Mouse (Mus musculus) heart, adult 2 months (tissue): ENCODE results near the gene A3galt2. TPM values are rescaled to one million over a fixed set of nuclear protein-coding genes. Genes with fewer than 3 reads are reported as not detected.
A peak's percentile ranks its signal among the peaks of the same experiment; 100 is the strongest.

Experiments
- DNase-seq, 2 experiments: peaks; one replicate each; pipeline ENCODE4 v3.0.0; 2021
- H3K27ac ChIP-seq: fragments of 200-600 bp; 2 replicates; pipeline ENCODE4 v1.8.1; 2022
- H3K27me3 ChIP-seq: fragments of 200-500 bp; 2 replicates; pipeline ENCODE4 v1.6.1; 2012; ENCODE audit warnings: mild to moderate bottlenecking, low read length, inconsistent platforms, mixed read lengths; ENCODE audit not compliant: control insufficient read depth, insufficient read depth
- H3K36me3 ChIP-seq: fragments of 200-500 bp; 2 replicates; pipeline ENCODE4 v1.6.1; 2012; ENCODE audit warnings: low read length, inconsistent platforms; ENCODE audit not compliant: control insufficient read depth, insufficient read depth
- H3K4me1 ChIP-seq: fragments of 200-500 bp; 2 replicates; pipeline ENCODE4 v1.6.1; 2011; ENCODE audit warnings: low read length; ENCODE audit not compliant: control insufficient read depth, insufficient read depth
- H3K4me3 ChIP-seq: fragments of 200-600 bp; 2 replicates; pipeline ENCODE4 v1.8.1; 2022
- H3K79me2 ChIP-seq: fragments of 200-500 bp; replicated peaks from 2 replicates; pipeline ENCODE4 v1.6.1; 2012; ENCODE audit warnings: mild to moderate bottlenecking, inconsistent platforms, low read length, moderate library complexity, mixed read lengths; ENCODE audit not compliant: control insufficient read depth, insufficient read depth
- H3K9ac ChIP-seq: fragments of 200-500 bp; 2 replicates; pipeline ENCODE4 v1.6.1; 2012; ENCODE audit warnings: low read depth, mild to moderate bottlenecking, control low read depth, inconsistent platforms, low read length, mixed read lengths
- CTCF ChIP-seq: fragments of 200-600 bp; IDR thresholded peaks from 2 replicates; pipeline ENCODE4 v1.8.1; 2022; ENCODE audit warnings: antibody characterized with exemption, mild to moderate bottlenecking, moderate library complexity
- EP300 ChIP-seq: fragments of 200-500 bp; IDR thresholded peaks from 2 replicates; pipeline ENCODE4 v1.6.1; 2011; ENCODE audit warnings: low read depth, low read length, control low read depth; ENCODE audit not compliant: insufficient read depth
- POLR2A ChIP-seq: fragments of 200-500 bp; IDR thresholded peaks from 2 replicates; pipeline ENCODE4 v1.6.1; 2011; ENCODE audit warnings: mild to moderate bottlenecking, low read depth, low read length, control low read depth; ENCODE audit not compliant: insufficient read depth
- WGBS: fragments of 180-500 bp; shearing (Covaris S2); methylation state at CpG from one replicate; pipeline ENCODE4 v1.1.7; 2018; 5-methylcytosine and 5-hydroxymethylcytosine counted together
- intact Hi-C: fragments of 180-260 bp; cut with DNase I; formaldehyde crosslinking; loops from one replicate; pipeline ENCODE4 v1.15.1; 2025
- polyA plus RNA-seq: library from polyadenylated mRNA; depleted of rRNA; stranded (reverse); fragments of >200 nt; gene quantifications from 2 replicates; pipeline ENCODE4 v1.2.3, GENCODE M21; 2012
- total RNA-seq, 2 experiments: library from RNA; stranded (reverse); gene quantifications; 2 replicates each; pipeline ENCODE4 v1.2.3; 2021

A3galt2 gene
- total and polyA plus RNA-seq, 3 experiments = 0.08 to 0.37 (median 0.16) TPM

DNA sequence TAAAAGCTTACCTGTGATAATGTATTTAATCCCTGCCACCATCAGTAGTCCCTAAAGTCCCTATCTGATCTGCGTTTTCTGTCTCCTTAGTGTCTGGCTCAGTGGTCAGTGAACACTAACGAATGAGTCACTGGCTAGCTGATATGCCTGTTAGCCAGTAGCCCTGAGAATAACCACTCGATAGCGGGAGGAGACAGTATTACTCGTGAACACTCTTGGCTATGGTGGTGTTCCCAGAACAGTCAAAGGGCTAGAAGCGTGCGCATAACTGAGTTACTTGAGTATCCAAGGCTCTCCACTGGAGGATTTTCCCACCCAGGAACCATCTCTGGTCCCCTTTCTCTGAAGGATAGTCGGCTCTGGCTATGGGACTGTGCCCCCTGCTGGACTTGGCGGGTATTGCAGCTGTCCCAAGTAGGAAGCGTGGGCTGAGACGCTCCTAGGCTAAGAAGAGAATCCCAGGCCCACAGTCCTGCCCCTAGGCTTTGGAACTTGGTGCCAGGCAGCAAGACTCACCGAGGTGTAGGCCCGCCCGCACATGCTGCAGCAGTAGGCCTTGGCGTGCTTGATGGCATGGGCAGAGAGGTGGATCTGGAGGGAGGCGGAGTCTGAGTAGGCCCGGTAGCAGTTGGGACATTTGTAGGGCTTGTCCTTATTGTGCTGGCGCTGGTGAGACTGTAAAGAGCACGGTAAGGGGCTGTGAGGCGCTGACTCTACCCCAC is 21.6 kb downstream of the A3galt2 start:
- H3K27ac ChIP-seq = no peak overlapping the region
- WGBS = 45% methylated on average over 20 of the region's 20 CpGs
- no peak overlapping the region for H3K4me3 ChIP-seq
- no peaks in the 10 kb centered on the region for H3K4me1 ChIP-seq
- no peaks in the 10 kb centered on the region for H3K79me2 ChIP-seq
- peak; percentile 67 to 89 for DNase-seq
- H3K36me3 ChIP-seq = no peaks in the 10 kb centered on the region
- TF ChIP-seq POLR2A (no peak), EP300 (0 out of 2 replicates have a peak, but pooled peaks have one; percentile 44)
- no peak overlapping the region for H3K9ac ChIP-seq
- intact Hi-C loops = loop anchor here (1.0 to 10.0 kb wide), 4 partner anchors 49 to 162 kb away; partner anchors contain the start of genes Tlr12 and Zscan20
- no peaks in the 10 kb centered on the region for H3K27me3 ChIP-seq

DNA sequence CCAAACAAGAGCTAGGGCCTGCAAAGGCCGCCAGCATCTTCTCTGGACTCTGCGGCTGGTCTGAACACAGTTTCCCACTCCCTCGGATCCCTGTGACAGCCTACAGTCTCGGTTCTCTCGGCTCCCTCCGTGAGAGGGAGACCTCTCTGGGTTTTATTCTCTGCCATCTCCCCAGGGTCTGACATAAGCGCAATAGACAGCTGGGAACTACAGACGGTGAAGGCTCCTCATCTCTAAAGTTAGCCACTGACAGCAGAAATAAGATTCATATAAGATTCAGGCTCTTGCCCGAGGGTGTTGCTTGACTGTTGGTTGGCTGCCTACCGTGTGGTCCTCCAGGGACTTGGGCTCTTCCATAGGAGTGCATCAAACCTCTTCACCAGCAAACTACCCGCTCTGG is 22.4 kb downstream of the A3galt2 start:
- Histone ChIP-seq H3K36me3 (no peaks in the 10 kb centered on the region), H3K4me3 (no peak overlapping the region), H3K9ac (no peak overlapping the region), H3K4me1 (no peaks in the 10 kb centered on the region), H3K27me3 (no peaks in the 10 kb centered on the region), H3K79me2 (no peaks in the 10 kb centered on the region), H3K27ac (no peak overlapping the region)
- WGBS = 80% methylated on average over 11 of the region's 11 CpGs
- no peak for DNase-seq
- TF ChIP-seq POLR2A = no peak
- TF ChIP-seq CTCF = no peak
- no peak for TF ChIP-seq EP300
- intact Hi-C loops = loop anchor here (5.0 to 10.0 kb wide), 3 partner anchors 50 to 163 kb away; partner anchors contain the start of genes Tlr12 and Zscan20

DNA sequence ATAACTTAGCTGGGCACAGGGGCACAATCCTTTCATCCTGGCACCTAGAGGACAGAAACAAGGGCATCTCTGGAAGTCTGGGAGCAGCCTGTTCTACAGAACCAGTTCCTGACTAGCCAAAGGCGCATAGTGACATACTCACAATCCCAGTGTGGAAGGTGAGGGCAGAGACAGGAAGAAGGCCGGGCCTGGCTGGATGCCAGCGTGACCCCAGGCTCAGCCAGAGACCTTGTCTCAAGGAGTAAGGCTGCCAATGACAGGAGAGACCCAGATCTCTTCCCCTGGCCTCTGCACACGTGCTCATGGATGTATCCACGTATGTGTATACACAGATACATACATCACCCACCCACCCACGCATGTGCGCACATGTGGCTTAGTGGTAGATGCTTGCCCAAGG is 26.9 kb downstream of the A3galt2 start:
- H3K79me2 ChIP-seq = no peaks in the 10 kb centered on the region
- TF ChIP-seq CTCF (no peak), POLR2A (no peak), EP300 (no peak)
- no peaks in the 10 kb centered on the region for H3K27me3 ChIP-seq
- no peak overlapping the region for H3K9ac ChIP-seq
- no peak overlapping the region for H3K4me3 ChIP-seq
- no peak for DNase-seq
- 58% methylated on average over 7 of the region's 7 CpGs for WGBS
- H3K4me1 ChIP-seq = no peaks in the 10 kb centered on the region
- no peak overlapping the region for H3K27ac ChIP-seq
- intact Hi-C loops = no loop called here
- no peaks in the 10 kb centered on the region for H3K36me3 ChIP-seq

DNA sequence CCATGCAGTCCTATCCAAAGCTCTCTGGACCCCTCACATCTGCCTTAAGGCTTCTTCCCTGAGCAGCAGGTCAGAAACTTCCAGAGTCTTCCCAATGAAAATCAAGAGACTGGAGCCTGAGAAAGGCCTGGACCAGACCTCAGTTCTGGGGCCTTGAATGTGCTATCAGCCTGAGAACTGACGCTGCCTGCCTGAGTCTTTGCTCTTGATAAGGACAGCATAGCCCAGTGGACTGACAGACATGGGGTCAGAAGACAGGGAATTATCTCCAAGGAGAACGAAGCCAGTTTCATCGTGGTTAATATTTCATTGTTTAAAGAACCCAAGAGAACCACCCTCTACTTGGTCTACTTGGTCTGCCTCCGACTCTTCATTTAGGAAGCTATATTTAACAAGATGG is 27.5 kb downstream of the A3galt2 start:
- TF ChIP-seq POLR2A (no peak), CTCF (no peak), EP300 (no peak)
- Histone ChIP-seq H3K36me3 (no peaks in the 10 kb centered on the region), H3K4me1 (no peaks in the 10 kb centered on the region), H3K4me3 (no peak overlapping the region), H3K27ac (no peak overlapping the region), H3K79me2 (no peaks in the 10 kb centered on the region), H3K9ac (no peak overlapping the region), H3K27me3 (no peaks in the 10 kb centered on the region)
- DNase-seq = no peak
- 44% methylated on average over 4 of the region's 4 CpGs for WGBS
- intact Hi-C loops = no loop called here

DNA sequence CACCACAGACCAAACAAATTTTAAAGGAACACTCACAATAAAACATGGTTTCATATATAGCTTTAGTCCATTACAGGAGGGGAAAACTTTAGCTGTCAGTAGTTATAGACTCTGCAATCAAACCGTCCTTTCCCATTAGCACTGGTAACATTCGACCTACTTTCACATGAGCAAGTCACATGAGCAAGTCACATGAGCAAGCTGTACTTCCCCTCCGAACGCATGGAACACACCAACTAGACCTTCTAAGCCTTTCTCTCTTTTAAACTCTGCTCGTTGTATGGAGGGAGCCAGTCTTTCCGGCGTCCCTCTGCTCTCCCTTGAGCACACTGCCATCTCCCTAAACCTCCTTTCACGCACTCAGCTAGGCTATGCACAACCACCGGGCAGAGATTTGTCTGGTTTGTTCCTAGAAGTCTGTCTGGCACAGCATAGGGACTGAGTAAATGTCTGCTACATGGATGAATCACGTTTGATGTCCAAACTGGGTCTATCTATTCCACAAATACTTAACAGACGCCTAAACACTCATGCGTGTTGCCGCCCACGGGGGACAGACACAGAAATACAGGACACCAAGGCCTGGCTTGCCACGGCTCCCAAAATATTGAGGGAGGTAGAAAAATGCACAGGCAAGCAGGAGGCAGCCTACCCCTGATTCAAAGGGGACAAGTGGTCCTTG is 29.9 kb downstream of the A3galt2 start:
- H3K27me3 ChIP-seq = no peaks in the 10 kb centered on the region
- intact Hi-C loops = no loop called here
- no peak overlapping the region for H3K9ac ChIP-seq
- no peak for TF ChIP-seq POLR2A
- no peak for TF ChIP-seq EP300
- no peak for TF ChIP-seq CTCF
- 86% methylated on average over 15 of the region's 15 CpGs for WGBS
- H3K36me3 ChIP-seq = no peaks in the 10 kb centered on the region
- peaks cover 2% of the 10 kb centered on the region; the same call in 1 of the 2 replicates for H3K79me2 ChIP-seq
- no peaks in the 10 kb centered on the region for H3K4me1 ChIP-seq
- no peak overlapping the region for H3K27ac ChIP-seq
- no peak overlapping the region for H3K4me3 ChIP-seq
- no peak for DNase-seq

DNA sequence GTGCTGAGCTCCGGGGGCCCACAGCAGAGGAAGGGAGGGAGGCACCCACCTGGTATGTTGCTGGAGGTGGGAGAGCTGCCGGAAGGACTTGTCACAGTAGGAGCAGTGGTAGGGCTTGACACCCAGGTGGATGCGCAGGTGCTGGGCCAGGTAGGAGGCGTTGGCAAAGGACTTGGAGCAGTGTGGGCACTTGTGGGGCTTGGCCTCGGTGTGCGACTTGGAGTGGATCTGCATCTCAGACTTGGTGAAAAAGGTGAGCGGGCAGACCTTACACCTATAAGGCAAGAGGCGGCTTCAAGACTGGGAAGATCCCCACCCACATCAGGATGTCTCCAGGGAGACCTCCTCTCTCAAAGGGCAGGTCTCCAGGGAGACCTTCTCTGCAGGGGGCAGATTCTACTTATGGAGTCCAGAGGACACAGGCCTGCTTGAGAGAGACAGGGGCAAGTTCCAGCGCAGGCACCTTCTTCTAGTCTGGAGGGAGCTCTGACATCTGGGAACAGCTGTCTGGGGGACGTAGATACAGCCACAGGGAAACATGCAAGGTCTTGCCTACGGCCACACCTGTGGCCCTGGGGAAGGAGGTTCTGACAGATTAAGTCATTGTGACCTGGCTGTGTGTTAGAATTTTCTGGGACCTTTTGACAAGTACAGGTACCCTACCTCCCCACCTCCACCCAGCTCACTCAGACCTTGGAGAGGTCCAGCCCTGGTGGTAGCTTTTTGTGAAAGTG is 30.9 kb downstream of the A3galt2 start:
- H3K79me2 ChIP-seq = peaks cover 2% of the 10 kb centered on the region; the same call in 1 of the 2 replicates
- TF ChIP-seq EP300 (no peak), CTCF (no peak), POLR2A (no peak)
- WGBS = 94% methylated on average over 11 of the region's 11 CpGs
- no peak overlapping the region for H3K27ac ChIP-seq
- H3K9ac ChIP-seq = no peak overlapping the region
- H3K4me3 ChIP-seq = no peak overlapping the region
- H3K27me3 ChIP-seq = no peaks in the 10 kb centered on the region
- intact Hi-C loops = no loop called here
- H3K4me1 ChIP-seq = no peaks in the 10 kb centered on the region
- H3K36me3 ChIP-seq = no peaks in the 10 kb centered on the region
- DNase-seq = no peak
